Mouse (Mus musculus) heart, adult 8-10 months (tissue): ENCODE results near the gene Spata32. TPM values are rescaled to one million over a fixed set of nuclear protein-coding genes. Genes with fewer than 3 reads are reported as not detected.
A peak's percentile ranks its signal among the peaks of the same experiment; 100 is the strongest.

Source experiments
- DNase-seq: peaks from one replicate; pipeline ENCODE4 v3.0.0; 2022; ENCODE audit warnings: low spot score
- total RNA-seq, 4 experiments: library from RNA; stranded (reverse); gene quantifications; 2 replicates each; pipeline ENCODE4 v1.2.4; 2022

The Spata32 gene
- total RNA-seq = not detected

- DNase-seq = peak; percentile 32
Observed at GRCm38 (mm10) chr11:103217790-103218516, at the start of gene Spata32. TSS of gene Spata32 (minus strand) at chr11:103218432.

GRCm38 (mm10) chr11:103267346-103268219 lies 49.4 kb upstream of the Spata32 start, which contains the start of gene Map3k14:
TSS of gene Map3k14 (minus strand) at chr11:103267472.
- DNase-seq = peak; percentile 100

GRCm38 (mm10) chr11:103266729-103267345 lies 48.6 kb upstream of the Spata32 start:
- DNase-seq = no peak

GRCm38 (mm10) chr11:103265856-103266255 lies 47.6 kb upstream of the Spata32 start:
- no peak for DNase-seq

GRCm38 (mm10) chr11:103265211-103265610 lies 47.0 kb upstream of the Spata32 start:
- no peak for DNase-seq

- DNase-seq = no peak
Observed at GRCm38 (mm10) chr11:103264427-103265005, 46.3 kb upstream of the Spata32 start.

- no peak for DNase-seq
Observed at GRCm38 (mm10) chr11:103263551-103263950, 45.3 kb upstream of the Spata32 start.

- peak; percentile 48 for DNase-seq
Observed at GRCm38 (mm10) chr11:103262412-103263267, 44.4 kb upstream of the Spata32 start.

GRCm38 (mm10) chr11:103261671-103262411 lies 43.6 kb upstream of the Spata32 start:
- peak; percentile 75 for DNase-seq

- DNase-seq = no peak
Observed at GRCm38 (mm10) chr11:103260515-103261192, 42.4 kb upstream of the Spata32 start.

GRCm38 (mm10) chr11:103260034-103260433 lies 41.8 kb upstream of the Spata32 start:
- no peak for DNase-seq

GRCm38 (mm10) chr11:103257938-103258481 lies 39.8 kb upstream of the Spata32 start:
- no peak for DNase-seq

- no peak for DNase-seq
Observed at GRCm38 (mm10) chr11:103253605-103254004, 35.4 kb upstream of the Spata32 start.

- no peak for DNase-seq
Observed at GRCm38 (mm10) chr11:103252380-103252779, 34.1 kb upstream of the Spata32 start.

GRCm38 (mm10) chr11:103250324-103250723 lies 32.1 kb upstream of the Spata32 start:
- DNase-seq = no peak

GRCm38 (mm10) chr11:103249509-103249908 lies 31.3 kb upstream of the Spata32 start:
- no peak for DNase-seq

- no peak for DNase-seq
Observed at GRCm38 (mm10) chr11:103248837-103249236, 30.6 kb upstream of the Spata32 start.

GRCm38 (mm10) chr11:103247504-103248177 lies 29.4 kb upstream of the Spata32 start:
- peak; percentile 82 for DNase-seq
